Mouse (Mus musculus) heart, embryonic 12.5 days (tissue): ENCODE data around the gene Phf12. TPM values are rescaled to one million over a fixed set of nuclear protein-coding genes. Genes with fewer than 3 reads are reported as not detected.

Experiments used
- ATAC-seq: fragments of 200-750 bp; cut with Nextera tagmentation; 2 replicates; pipeline ENCODE4 v1.8.0; 2017; ENCODE audit warnings: moderate TSS enrichment, moderate library complexity; ENCODE audit not compliant: insufficient number of reproducible peaks, low FRiP score
- H3K27ac ChIP-seq: fragments of 300-500 bp; sonication (generic); 2 replicates; pipeline ENCODE4 v1.5.1; 2016; ENCODE audit warnings: mild to moderate bottlenecking, moderate library complexity; ENCODE audit not compliant: poor library complexity, severe bottlenecking
- H3K27me3 ChIP-seq: fragments of 300-500 bp; sonication (generic); replicated peaks from 2 replicates; pipeline ENCODE4 v1.6.1; 2016; ENCODE audit warnings: mild to moderate bottlenecking, moderate library complexity
- H3K36me3 ChIP-seq: fragments of 300-500 bp; sonication (generic); 2 replicates; pipeline ENCODE4 v1.6.1; 2016; ENCODE audit warnings: mild to moderate bottlenecking, moderate library complexity
- H3K4me1 ChIP-seq: fragments of 300-500 bp; sonication (generic); replicated peaks from 2 replicates; pipeline ENCODE4 v1.6.1; 2016; ENCODE audit warnings: mild to moderate bottlenecking
- H3K4me2 ChIP-seq: fragments of 300-500 bp; sonication (generic); 2 replicates; pipeline ENCODE4 v1.6.1; 2016; ENCODE audit warnings: mild to moderate bottlenecking, moderate library complexity
- H3K4me3 ChIP-seq: fragments of 300-500 bp; sonication (generic); 2 replicates; pipeline ENCODE4 v1.5.1; 2016; ENCODE audit warnings: mild to moderate bottlenecking
- H3K9ac ChIP-seq: fragments of 300-500 bp; sonication (generic); 2 replicates; pipeline ENCODE4 v1.6.1; 2016; ENCODE audit warnings: mild to moderate bottlenecking, moderate library complexity
- H3K9me3 ChIP-seq: fragments of 300-500 bp; sonication (generic); replicated peaks from 2 replicates; pipeline ENCODE4 v1.6.1; 2016; ENCODE audit warnings: mild to moderate bottlenecking, moderate library complexity
- WGBS: fragments of 180-500 bp; shearing (Covaris S2); methylation state at CpG from one replicate; pipeline ENCODE4 v1.1.7; 2016; 5-methylcytosine and 5-hydroxymethylcytosine counted together
- polyA plus RNA-seq: library from polyadenylated mRNA; unstranded; fragments of >200 nt; fragmentation: Nextera tagmentation; extraction: Ambion mirVana; gene quantifications from 2 replicates; pipeline ENCODE4 v1.2.1, GENCODE M21; 2016

Phf12 gene
- polyA plus RNA-seq, 1 experiment from 2014 or later = 17.0 TPM

DNA sequence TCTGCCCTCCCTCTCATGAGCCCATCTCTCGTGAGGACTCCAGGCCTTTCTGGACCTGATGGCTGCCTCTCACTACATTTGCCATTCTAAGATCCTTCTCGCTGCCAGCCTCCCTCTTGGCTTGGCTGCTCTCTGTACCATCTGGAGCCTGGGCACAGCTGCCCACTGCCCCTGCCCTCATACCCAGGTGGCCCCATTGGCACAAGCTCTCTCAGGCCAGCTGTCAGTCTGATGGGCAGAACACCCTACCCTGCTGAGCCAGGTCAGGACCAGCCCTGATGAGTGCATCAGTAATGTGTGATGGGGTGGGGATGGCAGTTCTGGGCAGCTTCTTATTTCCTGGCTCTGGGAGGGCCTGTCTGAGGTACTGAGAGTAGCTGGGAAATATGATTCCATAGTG, 24.3 kb upstream of the Phf12 start:
- no peak overlapping the region for H3K4me2 ChIP-seq
- no peak overlapping the region for H3K9ac ChIP-seq
- H3K9me3 ChIP-seq = no peaks in the 10 kb centered on the region
- H3K27me3 ChIP-seq = peaks cover 80% of the 10 kb centered on the region
- H3K4me1 ChIP-seq = peaks cover 27% of the 10 kb centered on the region
- H3K4me3 ChIP-seq = no peak overlapping the region
- ATAC-seq = no peak
- no peak overlapping the region for H3K27ac ChIP-seq
- no peaks in the 10 kb centered on the region for H3K36me3 ChIP-seq
- 71% methylated on average over 2 of the region's 2 CpGs for WGBS

DNA sequence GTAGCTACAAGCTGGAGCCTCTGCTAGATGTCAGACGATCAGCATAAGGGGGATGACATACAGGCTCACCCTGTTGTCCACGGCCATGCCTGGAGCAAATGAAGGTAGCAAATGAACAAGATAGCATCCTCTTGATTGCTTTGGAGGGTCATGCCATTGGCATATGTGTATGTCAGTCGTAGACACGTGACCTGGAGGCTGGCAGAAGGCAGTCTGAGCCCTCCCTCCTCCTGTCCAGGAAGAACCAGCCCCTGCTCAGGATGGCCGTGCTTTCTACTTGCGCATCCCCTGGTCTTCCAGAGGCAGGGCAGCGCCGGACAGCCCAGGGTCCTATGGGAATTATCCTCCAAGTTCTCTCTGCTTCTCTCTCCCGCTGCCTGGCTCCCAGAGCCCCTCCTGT, 23.6 kb upstream of the Phf12 start:
- Histone ChIP-seq H3K36me3 (no peaks in the 10 kb centered on the region), H3K4me2 (no peak overlapping the region), H3K27me3 (peaks cover 73% of the 10 kb centered on the region), H3K9ac (peak overlapping the region; percentile 13; the same call in 1 of the 2 replicates), H3K27ac (no peak overlapping the region), H3K4me1 (peaks cover 27% of the 10 kb centered on the region), H3K4me3 (no peak overlapping the region), H3K9me3 (no peaks in the 10 kb centered on the region)
- no peak for ATAC-seq
- WGBS = 43% methylated on average over 9 of the region's 9 CpGs

DNA sequence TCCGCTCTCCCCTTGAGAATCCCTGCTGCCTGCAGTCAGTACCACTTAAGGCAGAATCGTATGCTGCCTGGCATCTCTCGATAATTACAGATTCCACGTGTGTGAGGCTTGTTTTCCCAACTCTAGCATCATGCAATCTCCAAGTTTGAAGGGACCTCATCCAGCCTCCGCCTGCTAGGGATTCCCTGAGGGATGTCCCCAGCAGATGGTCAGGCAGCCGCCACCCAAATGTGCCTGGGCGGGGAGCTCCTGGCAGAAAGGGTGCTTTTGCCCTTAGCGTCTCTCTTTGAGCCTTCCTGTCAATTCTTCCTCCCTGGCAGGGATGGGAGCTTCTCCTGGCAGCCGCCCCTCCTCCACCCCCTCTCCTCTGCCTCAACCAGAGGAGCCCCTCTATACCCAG, 22.4 kb upstream of the Phf12 start:
- ATAC-seq = no peak
- Histone ChIP-seq H3K27me3 (peaks cover 67% of the 10 kb centered on the region), H3K9ac (no peak overlapping the region), H3K4me2 (no peak overlapping the region), H3K27ac (no peak overlapping the region), H3K4me3 (no peak overlapping the region), H3K36me3 (no peaks in the 10 kb centered on the region), H3K9me3 (no peaks in the 10 kb centered on the region), H3K4me1 (peaks cover 38% of the 10 kb centered on the region)
- 63% methylated on average over 9 of the region's 9 CpGs for WGBS

DNA sequence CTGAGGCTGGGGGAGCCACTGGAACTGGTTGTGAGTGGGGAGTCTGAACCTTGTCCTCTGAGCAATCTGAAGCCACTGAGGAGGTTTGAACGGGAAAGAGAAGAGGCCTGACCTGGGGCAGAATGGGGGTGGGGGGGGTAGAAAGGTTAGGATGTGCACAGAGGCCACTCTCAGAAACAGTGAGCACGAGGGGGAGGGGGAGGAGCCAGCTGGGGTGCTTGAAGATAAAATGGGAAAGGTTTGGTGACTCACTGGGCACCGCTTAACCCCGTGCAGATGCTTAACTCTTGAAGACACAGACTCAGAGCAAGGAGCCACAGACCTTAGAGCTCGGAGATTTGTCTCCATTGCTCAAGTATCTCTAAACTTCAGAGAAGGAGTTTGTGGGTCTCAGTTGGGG, 21.7 kb upstream of the Phf12 start:
- no peaks in the 10 kb centered on the region for H3K36me3 ChIP-seq
- H3K9ac ChIP-seq = no peak overlapping the region
- H3K4me2 ChIP-seq = no peak overlapping the region
- peaks cover 45% of the 10 kb centered on the region for H3K4me1 ChIP-seq
- H3K9me3 ChIP-seq = no peaks in the 10 kb centered on the region
- H3K4me3 ChIP-seq = no peak overlapping the region
- H3K27ac ChIP-seq = no peak overlapping the region
- ATAC-seq = no peak
- H3K27me3 ChIP-seq = peaks cover 67% of the 10 kb centered on the region
- 22% methylated on average over 5 of the region's 5 CpGs for WGBS

- no peak for ATAC-seq
- no peak overlapping the region for H3K9ac ChIP-seq
- H3K4me2 ChIP-seq = no peak overlapping the region
- peaks cover 46% of the 10 kb centered on the region for H3K4me1 ChIP-seq
- H3K36me3 ChIP-seq = no peaks in the 10 kb centered on the region
- H3K27me3 ChIP-seq = peaks cover 57% of the 10 kb centered on the region
- no peak overlapping the region for H3K27ac ChIP-seq
- 82% methylated on average over 10 of the region's 10 CpGs for WGBS
- no peaks in the 10 kb centered on the region for H3K9me3 ChIP-seq
- H3K4me3 ChIP-seq = no peak overlapping the region
Measured at GRCm38 (mm10) chr11:77962946-77963345, 19.6 kb upstream of the Phf12 start.

- H3K4me2 ChIP-seq = no peak overlapping the region
- H3K4me3 ChIP-seq = no peak overlapping the region
- 19% methylated on average over 19 of the region's 19 CpGs for WGBS
- no peak for ATAC-seq
- no peak overlapping the region for H3K9ac ChIP-seq
- H3K9me3 ChIP-seq = no peaks in the 10 kb centered on the region
- H3K27me3 ChIP-seq = peaks cover 54% of the 10 kb centered on the region
- no peaks in the 10 kb centered on the region for H3K36me3 ChIP-seq
- H3K27ac ChIP-seq = no peak overlapping the region
- peaks cover 36% of the 10 kb centered on the region for H3K4me1 ChIP-seq
Measured at GRCm38 (mm10) chr11:77964415-77965095, 18.0 kb upstream of the Phf12 start.

- no peaks in the 10 kb centered on the region for H3K9me3 ChIP-seq
- H3K27ac ChIP-seq = no peak overlapping the region
- no peak overlapping the region for H3K4me2 ChIP-seq
- no peak for ATAC-seq
- H3K4me1 ChIP-seq = peaks cover 30% of the 10 kb centered on the region
- WGBS = 33% methylated on average over 17 of the region's 17 CpGs
- peak overlapping the region; percentile 30; the same call in 1 of the 2 replicates for H3K9ac ChIP-seq
- no peaks in the 10 kb centered on the region for H3K36me3 ChIP-seq
- H3K27me3 ChIP-seq = peaks cover 50% of the 10 kb centered on the region
- H3K4me3 ChIP-seq = no peak overlapping the region
Measured at GRCm38 (mm10) chr11:77965101-77966036, 17.2 kb upstream of the Phf12 start.

- peaks cover 48% of the 10 kb centered on the region for H3K27me3 ChIP-seq
- no peak overlapping the region for H3K9ac ChIP-seq
- WGBS = 44% methylated on average over 5 of the region's 5 CpGs
- ATAC-seq = no peak
- peaks cover 23% of the 10 kb centered on the region for H3K4me1 ChIP-seq
- H3K4me2 ChIP-seq = no peak overlapping the region
- no peaks in the 10 kb centered on the region for H3K9me3 ChIP-seq
- no peaks in the 10 kb centered on the region for H3K36me3 ChIP-seq
- no peak overlapping the region for H3K27ac ChIP-seq
- H3K4me3 ChIP-seq = no peak overlapping the region
Measured at GRCm38 (mm10) chr11:77966037-77966391, 16.5 kb upstream of the Phf12 start.

DNA sequence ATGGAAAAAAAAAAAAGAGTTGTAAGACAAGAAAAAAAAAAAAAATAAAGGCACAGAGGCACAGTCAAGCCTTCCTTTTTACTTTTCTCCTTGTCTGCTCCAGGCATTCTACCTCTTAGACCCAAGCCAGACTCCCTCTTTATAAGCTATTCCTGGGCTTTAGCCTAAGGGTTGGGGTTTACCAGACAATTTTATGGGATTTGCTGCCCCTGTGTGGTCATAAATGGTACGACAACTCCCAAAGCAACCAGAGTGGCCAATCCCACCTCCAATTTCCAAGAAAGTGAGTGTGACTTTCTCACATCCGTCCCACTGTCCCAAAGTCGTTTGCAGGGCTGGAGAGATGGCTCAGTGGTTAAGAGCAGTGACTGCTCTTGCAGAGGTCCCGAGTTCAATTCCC, 15.4 kb upstream of the Phf12 start:
- Histone ChIP-seq H3K4me3 (no peak overlapping the region), H3K4me2 (no peak overlapping the region), H3K27me3 (peaks cover 48% of the 10 kb centered on the region), H3K4me1 (peaks cover 19% of the 10 kb centered on the region), H3K9ac (no peak overlapping the region), H3K9me3 (no peaks in the 10 kb centered on the region), H3K27ac (no peak overlapping the region), H3K36me3 (no peaks in the 10 kb centered on the region)
- 0 out of 2 replicates have a peak, but pooled peaks have one; percentile 24 for ATAC-seq
- WGBS = 2% methylated on average over 4 of the region's 4 CpGs

DNA sequence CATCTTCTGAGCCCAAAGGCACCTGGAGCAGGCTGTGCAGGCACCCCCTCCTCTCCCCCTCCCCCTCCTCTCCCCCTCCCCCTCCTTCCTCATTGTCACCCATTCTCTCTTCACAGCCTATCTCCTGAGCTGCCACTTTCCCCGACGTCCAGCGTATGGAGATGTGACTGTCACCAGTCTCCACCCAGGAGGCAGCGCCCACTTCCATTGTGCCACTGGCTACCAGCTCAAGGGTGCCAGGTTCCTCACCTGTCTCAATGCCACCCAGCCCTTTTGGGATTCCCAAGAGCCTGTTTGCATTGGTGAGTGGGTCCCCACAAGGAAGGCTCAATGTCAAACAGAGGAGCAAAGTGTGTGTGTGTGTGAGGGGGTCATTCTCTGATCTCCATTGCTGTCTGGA, 13.8 kb upstream of the Phf12 start:
- WGBS = 77% methylated on average over 1 of the region's 4 CpGs
- Histone ChIP-seq H3K9ac (no peak overlapping the region), H3K4me3 (no peak overlapping the region), H3K27me3 (peaks cover 55% of the 10 kb centered on the region), H3K36me3 (no peaks in the 10 kb centered on the region), H3K9me3 (no peaks in the 10 kb centered on the region), H3K27ac (no peak overlapping the region), H3K4me2 (no peak overlapping the region), H3K4me1 (peaks cover 19% of the 10 kb centered on the region)
- ATAC-seq = no peak

DNA sequence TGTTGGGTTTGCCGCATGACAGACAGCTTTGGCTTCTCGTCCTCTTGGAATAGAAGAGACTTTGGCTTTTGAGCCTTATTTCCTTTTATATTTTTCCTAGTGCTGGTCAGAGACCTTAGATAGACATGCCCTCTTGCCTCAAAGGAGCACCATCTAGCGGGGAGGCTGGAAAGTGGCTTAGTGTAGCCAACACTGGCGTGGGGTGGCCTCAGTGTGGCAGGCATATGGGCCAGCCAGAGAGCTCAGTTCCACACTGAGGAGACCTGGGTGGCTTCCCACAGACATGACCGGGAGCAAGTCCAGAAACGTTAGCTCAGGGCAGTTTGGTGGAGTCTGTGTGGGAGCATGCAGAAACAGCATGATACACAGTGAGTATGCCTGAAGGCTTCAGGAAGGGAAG, 11.8 kb upstream of the Phf12 start:
- no peak for ATAC-seq
- WGBS = 83% methylated on average over 6 of the region's 6 CpGs
- peaks cover 3% of the 10 kb centered on the region for H3K4me1 ChIP-seq
- no peaks in the 10 kb centered on the region for H3K36me3 ChIP-seq
- no peak overlapping the region for H3K9ac ChIP-seq
- peaks cover 62% of the 10 kb centered on the region for H3K27me3 ChIP-seq
- no peak overlapping the region for H3K4me2 ChIP-seq
- H3K9me3 ChIP-seq = no peaks in the 10 kb centered on the region
- no peak overlapping the region for H3K27ac ChIP-seq
- H3K4me3 ChIP-seq = no peak overlapping the region
